Mouse (Mus musculus) limb, embryonic 12.5 days (tissue): Measurements from ENCODE around the gene Gm21969. TPM values are rescaled to one million over a fixed set of nuclear protein-coding genes. Genes with fewer than 3 reads are reported as not detected.
A peak's percentile ranks its signal among the peaks of the same experiment; 100 is the strongest.

Experiments used
- ATAC-seq: fragments of 200-750 bp; cut with Nextera tagmentation; 2 replicates; pipeline ENCODE4 v1.8.0; 2017; ENCODE audit warnings: low read depth, moderate TSS enrichment; ENCODE audit not compliant: insufficient number of reproducible peaks, insufficient read depth, low FRiP score, low TSS enrichment
- H3K27ac ChIP-seq: fragments of 300-500 bp; sonication (generic); 2 replicates; pipeline ENCODE4 v1.5.1; 2016; ENCODE audit warnings: mild to moderate bottlenecking, moderate library complexity
- H3K27me3 ChIP-seq: fragments of 300-500 bp; sonication (generic); 2 replicates; pipeline ENCODE4 v1.6.1; 2016; ENCODE audit warnings: mild to moderate bottlenecking, moderate library complexity
- H3K36me3 ChIP-seq: fragments of 300-500 bp; sonication (generic); 2 replicates; pipeline ENCODE4 v1.6.1; 2016; ENCODE audit warnings: mild to moderate bottlenecking, moderate library complexity
- H3K4me1 ChIP-seq: fragments of 300-500 bp; sonication (generic); replicated peaks from 2 replicates; pipeline ENCODE4 v1.6.1; 2016
- H3K4me2 ChIP-seq: fragments of 300-500 bp; sonication (generic); 2 replicates; pipeline ENCODE4 v1.6.1; 2016; ENCODE audit warnings: mild to moderate bottlenecking, moderate library complexity
- H3K4me3 ChIP-seq: fragments of 300-500 bp; sonication (generic); replicated peaks from 2 replicates; pipeline ENCODE4 v1.5.1; 2016; ENCODE audit warnings: mild to moderate bottlenecking
- H3K9ac ChIP-seq: fragments of 300-500 bp; sonication (generic); replicated peaks from 2 replicates; pipeline ENCODE4 v1.6.1; 2016; ENCODE audit warnings: mild to moderate bottlenecking, moderate library complexity
- H3K9me3 ChIP-seq: fragments of 300-500 bp; sonication (generic); 2 replicates; pipeline ENCODE4 v1.6.1; 2016; ENCODE audit warnings: mild to moderate bottlenecking, moderate library complexity
- WGBS: fragments of 180-500 bp; shearing (Covaris S2); methylation state at CpG from one replicate; pipeline ENCODE4 v1.1.7; 2016; 5-methylcytosine and 5-hydroxymethylcytosine counted together
- polyA plus RNA-seq: library from polyadenylated mRNA; unstranded; fragments of >200 nt; fragmentation: Nextera tagmentation; extraction: Ambion mirVana; gene quantifications from 2 replicates; pipeline ENCODE4 v1.2.1, GENCODE M21; 2016

Gm21969 gene
- not detected in 2 replicates for polyA plus RNA-seq

GRCm38 (mm10) chr4:139602357-139603244 lies at the start of gene Gm21969:
Gene Gm21969 (plus strand): TSS chr4:139603186.
- no peak for ATAC-seq
- no peak within 1 kb of the TSS for H3K4me3 ChIP-seq
- H3K27ac ChIP-seq, result peak within 1 kb of the TSS; percentile 76
- no peaks in the 10 kb centered on the region for H3K27me3 ChIP-seq
- H3K4me2 ChIP-seq, result no peak within 1 kb of the TSS
- H3K9me3 ChIP-seq, result no peaks in the 10 kb centered on the region
- 63% methylated on average over 14 of the region's 14 CpGs for WGBS
- peaks cover 56% of the 10 kb centered on the region for H3K4me1 ChIP-seq
- H3K36me3 ChIP-seq, result peaks cover 32% of the 10 kb centered on the region
- peak within 1 kb of the TSS; percentile 40; the same call in 1 of the 2 replicates for H3K9ac ChIP-seq

GRCm38 (mm10) chr4:139555235-139555634 lies 47.8 kb upstream of the Gm21969 start:
- 88% methylated on average over 11 of the region's 11 CpGs for WGBS
- H3K27ac ChIP-seq, result no peak overlapping the region

GRCm38 (mm10) chr4:139555951-139556350 lies 47.0 kb upstream of the Gm21969 start:
- 78% methylated on average over 19 of the region's 19 CpGs for whole genome bisulfite sequencing
- no peaks in the 10 kb centered on the region for H3K4me1 ChIP-seq
- no peaks in the 10 kb centered on the region for H3K36me3 ChIP-seq
- H3K9me3 ChIP-seq, result peaks cover 11% of the 10 kb centered on the region; the same call in 1 of the 2 replicates
- no peak overlapping the region for H3K27ac ChIP-seq
- H3K4me2 ChIP-seq, result no peak overlapping the region
- H3K9ac ChIP-seq, result no peak overlapping the region
- H3K27me3 ChIP-seq, result no peaks in the 10 kb centered on the region
- no peak for ATAC-seq
- no peak overlapping the region for H3K4me3 ChIP-seq

More at GRCm38 (mm10) chr4:139555235-139555634, 47.8 kb upstream of the Gm21969 start:
- no peaks in the 10 kb centered on the region for H3K27me3 ChIP-seq
- H3K36me3 ChIP-seq, result no peaks in the 10 kb centered on the region
- no peak overlapping the region for H3K9ac ChIP-seq
- H3K9me3 ChIP-seq, result peaks cover 11% of the 10 kb centered on the region; the same call in 1 of the 2 replicates
- H3K4me2 ChIP-seq, result no peak overlapping the region
- H3K4me3 ChIP-seq, result no peak overlapping the region
- no peak for ATAC-seq
- no peaks in the 10 kb centered on the region for H3K4me1 ChIP-seq

- H3K4me2 ChIP-seq, result no peak overlapping the region
- H3K27me3 ChIP-seq, result no peaks in the 10 kb centered on the region; the same call in 1 of the 2 replicates
- ATAC-seq, result no peak
- H3K27ac ChIP-seq, result no peak overlapping the region
- H3K9me3 ChIP-seq, result no peaks in the 10 kb centered on the region
- H3K4me1 ChIP-seq, result peaks cover 10% of the 10 kb centered on the region
- no peak overlapping the region for H3K9ac ChIP-seq
- H3K4me3 ChIP-seq, result no peak overlapping the region
- 82% methylated on average over 15 of the region's 15 CpGs for WGBS
- no peaks in the 10 kb centered on the region for H3K36me3 ChIP-seq
Measured at GRCm38 (mm10) chr4:139568361-139568760, 34.6 kb upstream of the Gm21969 start.

GRCm38 (mm10) chr4:139570756-139571155 lies 32.2 kb upstream of the Gm21969 start:
- Histone ChIP-seq H3K27ac (no peak overlapping the region), H3K4me1 (peaks cover 15% of the 10 kb centered on the region), H3K27me3 (no peaks in the 10 kb centered on the region; the same call in 1 of the 2 replicates), H3K4me2 (no peak overlapping the region), H3K9me3 (no peaks in the 10 kb centered on the region), H3K4me3 (no peak overlapping the region), H3K36me3 (no peaks in the 10 kb centered on the region), H3K9ac (no peak overlapping the region)
- no peak for ATAC-seq
- WGBS, result 76% methylated on average over 10 of the region's 10 CpGs

GRCm38 (mm10) chr4:139572928-139573512 lies 30.0 kb upstream of the Gm21969 start:
- 84% methylated on average over 12 of the region's 12 CpGs for WGBS
- H3K4me2 ChIP-seq, result no peak overlapping the region
- no peak overlapping the region for H3K4me3 ChIP-seq
- H3K36me3 ChIP-seq, result no peaks in the 10 kb centered on the region
- no peak for ATAC-seq
- no peak overlapping the region for H3K27ac ChIP-seq
- H3K4me1 ChIP-seq, result peaks cover 29% of the 10 kb centered on the region
- H3K27me3 ChIP-seq, result no peaks in the 10 kb centered on the region; the same call in 1 of the 2 replicates
- no peak overlapping the region for H3K9ac ChIP-seq
- no peaks in the 10 kb centered on the region for H3K9me3 ChIP-seq

GRCm38 (mm10) chr4:139574156-139574798 lies 28.7 kb upstream of the Gm21969 start:
- WGBS, result under 1% methylated on average over 51 of the region's 52 CpGs
- H3K27me3 ChIP-seq, result no peaks in the 10 kb centered on the region; the same call in 1 of the 2 replicates
- peak overlapping the region; percentile 83 for H3K9ac ChIP-seq
- H3K4me2 ChIP-seq, result peak overlapping the region; percentile 97
- no peaks in the 10 kb centered on the region for H3K36me3 ChIP-seq
- peak; percentile 95 for ATAC-seq
- peaks cover 39% of the 10 kb centered on the region for H3K4me1 ChIP-seq
- H3K4me3 ChIP-seq, result peak overlapping the region; percentile 83
- H3K27ac ChIP-seq, result peak overlapping the region; percentile 88
- no peaks in the 10 kb centered on the region for H3K9me3 ChIP-seq

GRCm38 (mm10) chr4:139574799-139575672 lies 27.9 kb upstream of the Gm21969 start:
- ATAC-seq, result peak; percentile 50
- Histone ChIP-seq H3K4me2 (peak overlapping the region; percentile 97), H3K4me1 (peaks cover 46% of the 10 kb centered on the region), H3K27me3 (no peaks in the 10 kb centered on the region; the same call in 1 of the 2 replicates), H3K9ac (peak overlapping the region; percentile 83), H3K4me3 (peak overlapping the region; percentile 83), H3K9me3 (no peaks in the 10 kb centered on the region), H3K36me3 (no peaks in the 10 kb centered on the region), H3K27ac (peak overlapping the region; percentile 88)
- WGBS, result under 1% methylated on average over 111 of the region's 111 CpGs

GRCm38 (mm10) chr4:139575673-139576003 lies 27.3 kb upstream of the Gm21969 start:
- H3K27ac ChIP-seq, result peak overlapping the region; percentile 88
- no peaks in the 10 kb centered on the region for H3K9me3 ChIP-seq
- H3K9ac ChIP-seq, result peak overlapping the region; percentile 83
- H3K27me3 ChIP-seq, result no peaks in the 10 kb centered on the region; the same call in 1 of the 2 replicates
- ATAC-seq, result no peak
- WGBS, result 9% methylated on average over 14 of the region's 14 CpGs
- H3K36me3 ChIP-seq, result no peaks in the 10 kb centered on the region
- peaks cover 52% of the 10 kb centered on the region for H3K4me1 ChIP-seq
- H3K4me2 ChIP-seq, result peak overlapping the region; percentile 97
- peak overlapping the region; percentile 83 for H3K4me3 ChIP-seq

GRCm38 (mm10) chr4:139576251-139576880 lies 26.6 kb upstream of the Gm21969 start:
- no peak overlapping the region for H3K27ac ChIP-seq

More at GRCm38 (mm10) chr4:139576251-139576880, 26.6 kb upstream of the Gm21969 start:
- no peak for ATAC-seq
- WGBS, result 40% methylated on average over 14 of the region's 14 CpGs
- Histone ChIP-seq H3K9me3 (no peaks in the 10 kb centered on the region), H3K4me2 (peak overlapping the region; percentile 97), H3K9ac (peak overlapping the region; percentile 5; the same call in 1 of the 2 replicates), H3K4me1 (peaks cover 59% of the 10 kb centered on the region), H3K27me3 (no peaks in the 10 kb centered on the region; the same call in 1 of the 2 replicates), H3K4me3 (peak overlapping the region; percentile 83), H3K36me3 (no peaks in the 10 kb centered on the region)
